ENCODE assay signal across 19 mouse cellular contexts in genomic region chr5:147390772-147391171, GRCm38 (mm10). TPM values are rescaled to one million over a fixed set of nuclear protein-coding genes. Genes with fewer than 3 reads are reported as not detected.
DNase-seq lines count a peak whose midpoint lies in the region; ATAC-seq and TF ChIP-seq lines count a peak whose summit lies in the region.
"Had no signal": no experiment of that assay in that cellular context is flagged by ENCODE, and none has a peak within 500 bp of the region (broad histone marks: within the 10 kb centered on the region; RNA-seq: fewer than 3 reads in every experiment).

No protein-coding gene starts in this region.

- ATAC-seq in forebrain, embryonic 14.5 days = no peak
- no peak for ATAC-seq in forebrain, embryonic 13.5 days
- peak; percentile 55; the same call in 1 of the 2 replicates for ATAC-seq in megakaryocyte-erythroid progenitor cell, adult 5-6 weeks (replicated peaks; ENCODE audit: low FRiP score, low TSS enrichment, poor library complexity, severe bottlenecking)
- ATAC-seq: hindbrain, postnatal 0 days had no signal

- H3K27ac ChIP-seq in forebrain, embryonic 14.5 days (ENCODE audit: low read depth, low read length) = no peak overlapping the region
- H3K27ac ChIP-seq in forebrain, embryonic 13.5 days = no peak overlapping the region
- H3K27ac ChIP-seq in layer of hippocampus, adult 2 months = no peak overlapping the region
- H3K27ac ChIP-seq: embryonic facial prominence, embryonic 13.5 days; forebrain, embryonic 12.5 days; gastrocnemius, adult 2 months; hindbrain, embryonic 13.5 days; hindbrain, postnatal 0 days had no signal

- no peaks in the 10 kb centered on the region for H3K4me1 ChIP-seq in forebrain, embryonic 14.5 days (ENCODE audit: control insufficient read depth, insufficient read depth, low read length)
- no peaks in the 10 kb centered on the region for H3K4me1 ChIP-seq in forebrain, embryonic 13.5 days
- H3K4me1 ChIP-seq: embryonic facial prominence, embryonic 13.5 days; forebrain, embryonic 12.5 days; hindbrain, embryonic 13.5 days had no signal

- no peaks in the 10 kb centered on the region for H3K27me3 ChIP-seq in forebrain, embryonic 14.5 days (replicated peaks; ENCODE audit: control insufficient read depth, insufficient read depth, low read length)
- no peaks in the 10 kb centered on the region for H3K27me3 ChIP-seq in forebrain, embryonic 13.5 days
- H3K27me3 ChIP-seq: embryonic facial prominence, embryonic 13.5 days; forebrain, embryonic 12.5 days; hindbrain, embryonic 13.5 days had no signal

- 40% methylated on average over 2 of the region's 2 CpGs for WGBS in forebrain, embryonic 14.5 days
- 48% methylated on average over 2 of the region's 2 CpGs for WGBS in forebrain, embryonic 13.5 days

- DNase-seq in forebrain, embryonic 14.5 days (ENCODE audit: low spot score) = peak; percentile 22
- peak; percentile 36 for DNase-seq in layer of hippocampus, adult 9-11 months
- DNase-seq in layer of hippocampus, adult 2 months (ENCODE audit: low spot score in 2 of 2) = no peak
- DNase-seq in right cerebral cortex, adult 2 months (ENCODE audit: low spot score in 2 of 2) = peak; percentile 12 to 15
- DNase-seq in right cerebral cortex, adult 18-20 months = no peak
- no peak for DNase-seq in spleen, postnatal 36 days (ENCODE audit: low spot score in 2 of 2)
- DNase-seq: adrenal gland, postnatal 10 days; cerebellum, postnatal 36 days; gastrocnemius, adult 2 months; gastrocnemius, postnatal 25 days; heart, postnatal 10 days; heart, postnatal 4 days had no signal

- H3K4me3 ChIP-seq in forebrain, embryonic 14.5 days (ENCODE audit: low read depth, low read length) = no peak overlapping the region
- H3K4me3 ChIP-seq in forebrain, embryonic 13.5 days = no peak overlapping the region
- no peak overlapping the region for H3K4me3 ChIP-seq in layer of hippocampus, adult 2 months
- H3K4me3 ChIP-seq: embryonic facial prominence, embryonic 13.5 days; forebrain, embryonic 12.5 days; gastrocnemius, adult 2 months; hindbrain, embryonic 13.5 days had no signal

- H3K9ac ChIP-seq in forebrain, embryonic 14.5 days (ENCODE audit: low read length) = no peak overlapping the region
- H3K9ac ChIP-seq in forebrain, embryonic 13.5 days = no peak overlapping the region
- H3K9ac ChIP-seq: embryonic facial prominence, embryonic 13.5 days; forebrain, embryonic 12.5 days; hindbrain, embryonic 13.5 days had no signal

- H3K36me3 ChIP-seq in forebrain, embryonic 14.5 days (ENCODE audit: control insufficient read depth, insufficient read depth, low read length) = no peaks in the 10 kb centered on the region
- no peaks in the 10 kb centered on the region for H3K36me3 ChIP-seq in forebrain, embryonic 13.5 days (ENCODE audit: poor library complexity, severe bottlenecking)
- H3K36me3 ChIP-seq: embryonic facial prominence, embryonic 13.5 days; forebrain, embryonic 12.5 days; hindbrain, embryonic 13.5 days had no signal

- H3K9me3 ChIP-seq in forebrain, embryonic 14.5 days (replicated peaks; ENCODE audit: control insufficient read depth, low read length) = no peaks in the 10 kb centered on the region
- no peaks in the 10 kb centered on the region for H3K9me3 ChIP-seq in forebrain, embryonic 13.5 days (replicated peaks)
- H3K9me3 ChIP-seq: forebrain, embryonic 12.5 days; hindbrain, embryonic 13.5 days had no signal

- no peak for TF ChIP-seq CTCF in layer of hippocampus, adult 2 months (conservative IDR thresholded peaks at IDR 0.05)

- H3K4me2 ChIP-seq in forebrain, embryonic 14.5 days (ENCODE audit: low read length) = no peak overlapping the region
- no peak overlapping the region for H3K4me2 ChIP-seq in forebrain, embryonic 13.5 days
- H3K4me2 ChIP-seq: embryonic facial prominence, embryonic 13.5 days; forebrain, embryonic 12.5 days; hindbrain, embryonic 13.5 days had no signal

RNA-seq across cellular contexts. Expression of gene Flt3, which starts 9.5 kb away (rescaled TPM):
- 0.04 and 0.25 TPM in 2 replicates for polyA plus RNA-seq in forebrain, embryonic 14.5 days (2014; fragmentation: Nextera tagmentation; extraction: Ambion mirVana)
- 0.04 and 0.08 TPM in 2 replicates for polyA plus RNA-seq in forebrain, embryonic 13.5 days (2015; fragmentation: Nextera tagmentation; extraction: Ambion mirVana)
- 10 to 100 TPM in 1 of 2 experiments, 1 to 10 TPM in 1; 9.8 to 11.0 TPM for total RNA-seq in layer of hippocampus, adult 2 months (2021)
- total RNA-seq in megakaryocyte-erythroid progenitor cell, adult 5-6 weeks (2014; fragmentation: Nextera tagmentation) = 0.37 and 1.7 TPM in 2 replicates
- total RNA-seq in megakaryocyte-erythroid progenitor cell, adult 5-6 weeks (2017) = 2.4 and 4.6 TPM in 2 replicates
- total RNA-seq: gastrocnemius, adult 2 months; gastrocnemius, postnatal 25 days; heart, postnatal 4 days had no signal
- polyA plus RNA-seq: heart, embryonic 14.5 days had no signal

RNA-seq across cellular contexts. Expression of gene Pan3, which starts 39.2 kb away (rescaled TPM):
- polyA plus RNA-seq in forebrain, embryonic 14.5 days (2014; fragmentation: Nextera tagmentation; extraction: Ambion mirVana) = 39.7 and 52.6 TPM in 2 replicates
- polyA plus RNA-seq in forebrain, embryonic 13.5 days (2015; fragmentation: Nextera tagmentation; extraction: Ambion mirVana) = 67.5 and 68.1 TPM in 2 replicates
- total RNA-seq in layer of hippocampus, adult 2 months (2021) = 100 to 1,000 TPM in 1 of 2 experiments, 10 to 100 TPM in 1; 96.7 to 114 TPM
- total RNA-seq in megakaryocyte-erythroid progenitor cell, adult 5-6 weeks (2014; fragmentation: Nextera tagmentation) = 279 and 362 TPM in 2 replicates
- total RNA-seq in megakaryocyte-erythroid progenitor cell, adult 5-6 weeks (2017) = 189 and 195 TPM in 2 replicates

Comparison
In these comparisons a context has a peak if more than half of its experiments do, and no peak if none do; other contexts are left out.
1. DNase-seq: peak in forebrain, embryonic 14.5 days (single experiment), layer of hippocampus, adult 9-11 months (single experiment) and right cerebral cortex, adult 2 months (2 of 2); none in layer of hippocampus, adult 2 months (0 of 2), right cerebral cortex, adult 18-20 months (single experiment) and spleen, postnatal 36 days (0 of 2).